Mouse (Mus musculus) bone marrow macrophage, adult 2 months (primary cell): ENCODE measurements at regions not wholly inside any gene's neighbourhood (a gene's known extent, or its start where the extent isn't known, plus 50 kb on each side); places are given as distances from the start of the nearest gene placed in this dataset.

Experiments used
- CTCF ChIP-seq: IDR thresholded peaks from 2 replicates; pipeline ENCODE4 v1.5.1; 2012; ENCODE audit warnings: low read depth, mild to moderate bottlenecking, low read length, moderate library complexity
- POLR2A ChIP-seq: IDR thresholded peaks from 2 replicates; pipeline ENCODE4 v1.6.1; 2012; ENCODE audit warnings: mild to moderate bottlenecking, low read depth, low read length, borderline replicate concordance

DNA sequence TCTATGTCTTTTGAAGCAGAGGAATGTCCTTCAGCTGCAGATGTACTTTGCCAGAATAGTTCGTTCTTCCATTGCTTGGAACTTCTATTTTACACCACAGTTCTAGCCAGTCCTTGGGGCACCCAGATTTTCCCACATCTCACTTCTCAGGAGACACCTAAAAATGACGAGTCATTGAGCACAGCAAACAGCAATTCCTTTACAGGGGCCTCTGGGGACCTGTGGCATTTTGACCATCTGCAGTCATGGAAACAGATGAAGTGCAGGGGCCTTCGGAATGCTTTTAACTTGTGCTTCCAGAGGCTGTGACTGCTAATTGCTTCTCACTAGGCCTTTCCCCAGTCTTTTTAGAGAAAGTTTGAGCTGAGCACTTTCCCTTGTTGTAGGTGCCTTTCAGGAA is 108.5 kb upstream of the Pard3b start:
- TF ChIP-seq POLR2A: no peak
- TF ChIP-seq CTCF: no peak
